Mouse (Mus musculus) effector memory CD4-positive, alpha-beta T cell, adult 5 months (primary cell): ENCODE measurements around the gene Mrc2. TPM values are rescaled to one million over a fixed set of nuclear protein-coding genes. Genes with fewer than 3 reads are reported as not detected.

Experiments used
- polyA plus RNA-seq: library from polyadenylated mRNA; unstranded; fragments of 100-300 nt; shearing (Covaris generic); gene quantifications from one replicate; pipeline ENCODE4 v1.2.1, GENCODE M21; 2017

Mrc2 gene
- not detected for polyA plus RNA-seq

GRCm38 (mm10) chr11:105292124-105293071 is at the start of gene Mrc2:
TSS of gene Mrc2 (plus strand) at chr11:105292643.

Other genes starting within 250 kb of the Mrc2 start
- not detected for gene Efcab3, start 229.1 kb upstream of the Mrc2 start, polyA plus RNA-seq
- gene Mettl2, start 166.2 kb upstream of the Mrc2 start, polyA plus RNA-seq: 19.5 TPM
- not detected for gene Gm10842, start 145.8 kb upstream of the Mrc2 start, polyA plus RNA-seq
- 31.5 TPM for gene Tlk2, start 113.8 kb upstream of the Mrc2 start, polyA plus RNA-seq
- gene March10, start 164.1 kb downstream of the Mrc2 start, polyA plus RNA-seq: not detected